Comparison of ENCODE assay signal across 19 mouse cellular contexts in genomic region chr11:107238506-107238905, GRCm38 (mm10).
"Had no signal": no experiment of that assay in that cellular context is flagged by ENCODE, and none has a peak within 500 bp of the region (broad histone marks: within the 10 kb centered on the region; RNA-seq: fewer than 3 reads in every experiment).

No protein-coding gene starts in this region.

- H3K4me3 ChIP-seq: midbrain, embryonic 10.5 days; midbrain, embryonic 13.5 days; myocyte; neural tube, embryonic 13.5 days; neural tube, embryonic 15.5 days had no signal

- H3K27me3 ChIP-seq: midbrain, embryonic 13.5 days; neural tube, embryonic 13.5 days; neural tube, embryonic 15.5 days had no signal

- DNase-seq: lung, adult 18-20 months; lung, embryonic 14.5 days; lung, postnatal 10 days; lung, postnatal 4 days; retina, postnatal 1 day; right cerebral cortex, adult 18-20 months; right cerebral cortex, postnatal 25 days; right cerebral cortex, postnatal 4 days; spleen, adult 18-20 months; thymus, adult 18-20 months; thymus, postnatal 14 days; thymus, postnatal 36 days had no signal

- H3K36me3 ChIP-seq: midbrain, embryonic 13.5 days; neural tube, embryonic 13.5 days; neural tube, embryonic 15.5 days had no signal

- H3K4me1 ChIP-seq: neural tube, embryonic 13.5 days; neural tube, embryonic 15.5 days had no signal

- H3K9me3 ChIP-seq: midbrain, embryonic 10.5 days; midbrain, embryonic 13.5 days; neural tube, embryonic 13.5 days; neural tube, embryonic 15.5 days had no signal

- H3K27ac ChIP-seq: liver, embryonic 14.5 days; midbrain, embryonic 10.5 days; midbrain, embryonic 13.5 days; neural tube, embryonic 13.5 days; neural tube, embryonic 15.5 days had no signal

- ATAC-seq: midbrain, embryonic 13.5 days; midbrain, embryonic 16.5 days had no signal

- H3K4me2 ChIP-seq: lung, embryonic 14.5 days; midbrain, embryonic 13.5 days; neural tube, embryonic 13.5 days; neural tube, embryonic 15.5 days had no signal

- H3K9ac ChIP-seq: liver, embryonic 14.5 days; lung, embryonic 14.5 days; midbrain, embryonic 13.5 days; neural tube, embryonic 13.5 days; neural tube, embryonic 15.5 days had no signal
